Mouse (Mus musculus) kidney, embryonic 14.5 days (tissue): Measurements from ENCODE around the gene Clmn. TPM values are rescaled to one million over a fixed set of nuclear protein-coding genes. Genes with fewer than 3 reads are reported as not detected.

Source experiments
- ATAC-seq: fragments of 200-750 bp; cut with Nextera tagmentation; 2 replicates; pipeline ENCODE4 v1.8.0; 2017; ENCODE audit warnings: moderate number of reproducible peaks, mild to moderate bottlenecking, moderate TSS enrichment, moderate library complexity; ENCODE audit not compliant: low FRiP score, low TSS enrichment
- H3K27ac ChIP-seq: fragments of 300-500 bp; sonication (generic); 2 replicates; pipeline ENCODE4 v1.5.1; 2014; ENCODE audit warnings: low read depth, mild to moderate bottlenecking, low read length, moderate library complexity, mixed read lengths
- H3K27me3 ChIP-seq: fragments of 300-500 bp; sonication (generic); 2 replicates; pipeline ENCODE4 v1.6.1; 2014; ENCODE audit warnings: mild to moderate bottlenecking, low read length; ENCODE audit not compliant: control insufficient read depth, insufficient read depth
- H3K36me3 ChIP-seq: fragments of 300-500 bp; sonication (generic); 2 replicates; pipeline ENCODE4 v1.6.1; 2014; ENCODE audit warnings: low read length, mixed read lengths; ENCODE audit not compliant: control insufficient read depth, insufficient read depth
- H3K4me1 ChIP-seq: fragments of 300-500 bp; sonication (generic); 2 replicates; pipeline ENCODE4 v1.6.1; 2014; ENCODE audit warnings: low read length, mixed read lengths; ENCODE audit not compliant: control insufficient read depth, insufficient read depth
- H3K4me2 ChIP-seq: fragments of 300-500 bp; sonication (generic); replicated peaks from 2 replicates; pipeline ENCODE4 v1.6.1; 2014; ENCODE audit warnings: low read depth, mild to moderate bottlenecking, low read length
- H3K4me3 ChIP-seq: fragments of 300-500 bp; sonication (generic); 2 replicates; pipeline ENCODE4 v1.5.1; 2014; ENCODE audit warnings: mild to moderate bottlenecking, low read length
- H3K9ac ChIP-seq: fragments of 300-500 bp; sonication (generic); 2 replicates; pipeline ENCODE4 v1.6.1; 2014; ENCODE audit warnings: low read depth, mild to moderate bottlenecking, low read length, moderate library complexity
- H3K9me3 ChIP-seq: fragments of 300-500 bp; sonication (generic); 2 replicates; pipeline ENCODE4 v1.6.1; 2016; ENCODE audit warnings: low read length; ENCODE audit not compliant: control insufficient read depth
- WGBS: fragments of 180-500 bp; shearing (Covaris S2); extraction: QIAGEN DNeasy Blood & Tissue Kit; methylation state at CpG from one replicate; pipeline ENCODE4 v1.1.7; 2014; 5-methylcytosine and 5-hydroxymethylcytosine counted together
- polyA plus RNA-seq: library from polyadenylated mRNA; unstranded; fragments of >200 nt; fragmentation: Nextera tagmentation; extraction: Ambion mirVana; gene quantifications from 2 replicates; pipeline ENCODE4 v1.2.1, GENCODE M21; 2014

Clmn gene
- polyA plus RNA-seq, 1 experiment from 2014 or later = 5.3 TPM

DNA sequence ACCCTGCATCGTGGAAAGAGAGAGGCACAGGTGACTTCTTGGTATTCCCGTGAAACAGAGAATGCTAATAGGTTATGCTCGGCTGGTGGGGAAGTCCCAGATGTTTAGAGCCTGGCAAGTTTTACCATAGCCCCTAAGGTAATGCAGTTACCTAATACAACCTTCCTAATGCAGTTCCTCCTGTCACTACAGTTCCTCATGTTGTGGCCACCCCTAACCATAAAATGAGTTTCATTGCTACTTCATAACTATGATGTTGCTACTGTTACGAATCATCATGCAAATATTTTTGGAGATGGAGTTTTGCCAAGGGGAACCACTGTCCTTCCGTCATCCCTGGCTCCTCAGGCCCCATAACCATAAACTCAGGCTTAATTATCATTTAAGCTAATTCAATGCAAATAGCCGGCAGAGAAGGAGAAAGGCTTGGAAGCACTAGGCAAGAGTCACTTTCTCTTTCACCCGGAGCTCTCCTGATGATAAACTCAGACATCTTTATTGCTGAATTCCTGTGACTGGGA is 53.9 kb downstream of the Clmn start:
- 47% methylated on average over 7 of the region's 7 CpGs for WGBS
- Histone ChIP-seq H3K27me3 (no peaks in the 10 kb centered on the region), H3K4me3 (no peak overlapping the region), H3K9me3 (no peaks in the 10 kb centered on the region), H3K4me1 (peaks cover 20% of the 10 kb centered on the region), H3K4me2 (no peak overlapping the region), H3K27ac (no peak overlapping the region), H3K9ac (no peak overlapping the region), H3K36me3 (no peaks in the 10 kb centered on the region)
- ATAC-seq = no peak

DNA sequence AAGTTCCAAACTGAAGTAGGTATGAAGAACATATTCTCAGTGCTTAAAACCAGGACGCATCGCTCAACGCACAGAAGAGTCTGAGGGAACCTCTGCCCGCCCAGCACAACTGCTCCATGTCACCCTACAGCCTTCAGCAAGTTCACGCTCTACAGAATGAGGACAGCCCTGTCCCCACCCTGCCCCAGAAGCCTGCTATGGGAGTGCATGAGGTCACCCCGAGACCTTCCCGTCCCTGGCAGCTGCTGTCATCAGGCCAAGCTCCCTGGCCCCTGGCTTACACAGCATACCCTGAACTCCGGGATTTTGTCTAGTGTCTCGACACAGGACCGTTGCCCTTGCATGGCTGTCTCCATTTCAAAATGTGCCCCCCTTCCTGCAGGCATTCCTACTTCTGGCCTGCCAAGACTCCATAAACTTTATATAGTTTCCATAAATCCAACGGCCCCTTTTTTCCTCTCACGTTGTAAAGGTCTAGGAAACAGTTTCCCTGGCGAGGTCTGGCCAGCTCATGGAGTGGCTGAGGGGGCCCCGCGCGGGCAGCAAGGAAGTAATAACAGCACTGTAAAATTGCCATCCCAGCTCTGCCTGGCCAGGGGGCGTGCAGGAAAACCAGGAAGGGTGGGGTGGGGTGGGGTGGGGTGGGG is 56.3 kb downstream of the Clmn start:
- no peak overlapping the region for H3K9ac ChIP-seq
- H3K27ac ChIP-seq = no peak overlapping the region

DNA sequence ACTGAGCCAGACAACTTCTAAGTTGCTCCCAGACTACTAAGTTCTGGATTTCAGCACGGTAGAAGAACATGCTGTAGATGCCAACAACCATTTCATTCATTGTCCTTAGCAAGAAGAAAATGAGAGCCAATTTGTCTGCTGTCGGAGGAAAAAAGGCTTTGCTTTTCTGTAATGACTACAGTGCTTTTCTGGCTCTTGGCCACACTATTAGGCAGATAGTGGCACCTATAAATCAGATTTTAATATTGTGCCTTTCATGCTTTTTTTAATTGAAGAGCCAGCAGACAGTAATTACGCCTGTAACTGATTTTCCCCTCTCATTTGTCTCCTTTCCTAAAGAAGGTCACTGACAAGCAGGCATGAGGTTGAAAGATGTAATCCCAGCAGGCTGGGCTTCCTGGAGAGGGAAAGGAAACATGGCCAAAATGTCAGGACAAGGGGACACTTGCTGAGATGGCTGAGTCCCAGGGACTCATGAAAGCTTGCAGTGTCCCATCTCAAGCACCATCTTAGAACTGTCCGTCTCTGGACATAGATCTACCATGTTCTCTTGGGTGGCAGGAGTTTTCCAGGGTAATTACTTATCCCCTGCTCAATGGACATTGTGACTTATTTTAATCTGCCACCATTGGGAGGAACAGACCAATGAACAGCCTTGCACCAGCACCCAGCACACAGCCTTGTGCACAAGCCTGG is 58.0 kb downstream of the Clmn start:
- no peak for ATAC-seq
- Histone ChIP-seq H3K27ac (no peak overlapping the region), H3K4me3 (no peak overlapping the region), H3K4me1 (peaks cover 21% of the 10 kb centered on the region), H3K36me3 (no peaks in the 10 kb centered on the region), H3K4me2 (no peak overlapping the region), H3K9me3 (no peaks in the 10 kb centered on the region), H3K9ac (no peak overlapping the region), H3K27me3 (no peaks in the 10 kb centered on the region)
- 59% methylated on average over 4 of the region's 4 CpGs for WGBS

More for the DNA sequence above, 56.3 kb downstream of the Clmn start:
- ATAC-seq = peak; percentile 38; the same call in 1 of the 2 replicates
- no peaks in the 10 kb centered on the region for H3K27me3 ChIP-seq
- no peaks in the 10 kb centered on the region for H3K9me3 ChIP-seq
- H3K4me3 ChIP-seq = no peak overlapping the region
- no peak overlapping the region for H3K4me2 ChIP-seq
- WGBS = 37% methylated on average over 17 of the region's 17 CpGs
- no peaks in the 10 kb centered on the region for H3K36me3 ChIP-seq
- peaks cover 10% of the 10 kb centered on the region; the same call in 1 of the 2 replicates for H3K4me1 ChIP-seq

DNA sequence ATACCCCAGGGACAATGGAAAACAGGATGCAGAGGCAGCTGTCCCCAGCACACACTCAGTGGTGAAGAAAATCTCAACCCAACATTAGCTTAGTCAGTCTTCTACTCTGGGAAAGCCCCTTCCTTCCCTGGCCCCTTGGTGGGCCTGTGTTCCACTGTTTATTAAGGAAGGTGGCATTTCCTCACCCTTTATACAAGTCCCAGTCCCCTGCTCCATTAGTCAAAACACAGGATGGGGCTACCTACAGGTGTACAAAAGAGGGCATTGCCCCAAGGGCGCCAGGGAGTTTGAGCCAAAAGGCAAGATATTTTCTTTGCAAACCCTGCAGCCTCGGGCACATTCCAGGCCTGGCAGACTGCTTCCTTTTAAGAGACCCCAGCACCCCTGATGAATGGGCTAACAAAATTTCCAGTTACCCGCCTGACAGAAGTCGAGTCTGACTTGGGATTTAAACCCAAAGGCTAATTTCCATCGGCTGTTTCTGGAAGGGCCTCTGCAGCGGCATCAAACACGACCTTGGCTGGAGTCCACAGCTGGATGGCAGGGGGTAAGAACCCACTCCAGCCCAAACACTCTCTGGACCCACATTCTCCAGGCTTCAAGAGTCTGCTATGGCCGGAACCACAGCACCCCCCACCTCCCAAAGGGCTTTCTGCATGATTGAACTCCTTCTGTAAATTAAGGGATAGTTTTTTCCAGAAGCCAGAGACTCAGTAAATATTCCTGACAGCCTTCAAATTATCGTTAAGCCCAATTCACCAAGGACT is 63.2 kb downstream of the Clmn start:
- Histone ChIP-seq H3K9ac (no peak overlapping the region), H3K4me1 (peaks cover 14% of the 10 kb centered on the region), H3K4me3 (no peak overlapping the region), H3K9me3 (peaks cover 9% of the 10 kb centered on the region; the same call in 1 of the 2 replicates), H3K36me3 (0 out of 2 replicates have a peak, but pooled peaks cover 4% of the 10 kb centered on the region), H3K27me3 (no peaks in the 10 kb centered on the region), H3K27ac (no peak overlapping the region), H3K4me2 (no peak overlapping the region)
- 31% methylated on average over 9 of the region's 9 CpGs for WGBS
- peak; percentile 34; the same call in 1 of the 2 replicates for ATAC-seq

DNA sequence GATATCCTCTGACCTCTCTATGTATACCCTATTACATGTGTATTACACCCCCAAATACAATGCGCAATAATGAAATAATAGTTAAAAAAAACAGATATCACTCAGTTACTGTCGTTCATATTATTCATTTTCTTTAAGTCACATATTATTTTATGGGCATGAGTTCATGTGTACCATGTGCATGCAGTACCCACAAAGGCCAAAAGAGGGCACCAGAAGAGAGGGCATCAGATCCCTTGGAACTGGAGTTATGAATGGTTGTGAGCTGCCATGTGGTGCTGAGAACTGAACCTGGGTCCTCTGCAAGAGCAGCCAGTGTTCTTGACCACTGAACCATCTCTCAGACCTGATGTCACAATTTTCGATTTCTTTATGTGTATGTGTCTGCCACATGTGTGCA is 65.5 kb downstream of the Clmn start:
- WGBS = 95% methylated on average over 3 of the region's 3 CpGs
- H3K4me1 ChIP-seq = peaks cover 14% of the 10 kb centered on the region
- H3K9ac ChIP-seq = no peak overlapping the region
- peaks cover 9% of the 10 kb centered on the region; the same call in 1 of the 2 replicates for H3K9me3 ChIP-seq
- no peaks in the 10 kb centered on the region for H3K27me3 ChIP-seq
- no peak overlapping the region for H3K4me3 ChIP-seq
- H3K36me3 ChIP-seq = 0 out of 2 replicates have a peak, but pooled peaks cover 4% of the 10 kb centered on the region
- ATAC-seq = no peak
- H3K4me2 ChIP-seq = no peak overlapping the region
- H3K27ac ChIP-seq = no peak overlapping the region

DNA sequence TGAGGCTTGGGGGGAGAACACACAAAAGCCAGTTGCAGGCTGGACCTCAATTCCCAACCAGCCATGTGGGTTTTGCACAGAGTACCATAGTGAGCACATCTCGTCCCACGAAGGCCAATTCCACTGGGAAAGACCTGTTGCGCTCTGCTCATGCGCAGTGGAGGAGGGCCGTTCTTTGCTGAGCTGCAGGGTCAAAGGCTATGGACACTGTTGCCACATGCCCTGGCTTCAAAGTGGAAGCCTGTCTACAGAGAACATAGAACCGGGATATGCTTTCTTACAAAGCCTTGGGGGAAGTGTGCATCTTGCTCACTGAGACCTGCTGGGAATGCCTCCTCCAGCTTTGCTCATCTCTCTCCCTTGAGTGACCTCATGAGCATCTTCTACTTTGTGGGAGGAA is 67.0 kb downstream of the Clmn start:
- no peak overlapping the region for H3K4me3 ChIP-seq
- 89% methylated on average over 6 of the region's 6 CpGs for WGBS
- peaks cover 9% of the 10 kb centered on the region; the same call in 1 of the 2 replicates for H3K9me3 ChIP-seq
- peaks cover 14% of the 10 kb centered on the region for H3K4me1 ChIP-seq
- ATAC-seq = no peak
- H3K27ac ChIP-seq = no peak overlapping the region
- H3K4me2 ChIP-seq = no peak overlapping the region
- H3K27me3 ChIP-seq = no peaks in the 10 kb centered on the region
- 0 out of 2 replicates have a peak, but pooled peaks cover 4% of the 10 kb centered on the region for H3K36me3 ChIP-seq
- no peak overlapping the region for H3K9ac ChIP-seq

DNA sequence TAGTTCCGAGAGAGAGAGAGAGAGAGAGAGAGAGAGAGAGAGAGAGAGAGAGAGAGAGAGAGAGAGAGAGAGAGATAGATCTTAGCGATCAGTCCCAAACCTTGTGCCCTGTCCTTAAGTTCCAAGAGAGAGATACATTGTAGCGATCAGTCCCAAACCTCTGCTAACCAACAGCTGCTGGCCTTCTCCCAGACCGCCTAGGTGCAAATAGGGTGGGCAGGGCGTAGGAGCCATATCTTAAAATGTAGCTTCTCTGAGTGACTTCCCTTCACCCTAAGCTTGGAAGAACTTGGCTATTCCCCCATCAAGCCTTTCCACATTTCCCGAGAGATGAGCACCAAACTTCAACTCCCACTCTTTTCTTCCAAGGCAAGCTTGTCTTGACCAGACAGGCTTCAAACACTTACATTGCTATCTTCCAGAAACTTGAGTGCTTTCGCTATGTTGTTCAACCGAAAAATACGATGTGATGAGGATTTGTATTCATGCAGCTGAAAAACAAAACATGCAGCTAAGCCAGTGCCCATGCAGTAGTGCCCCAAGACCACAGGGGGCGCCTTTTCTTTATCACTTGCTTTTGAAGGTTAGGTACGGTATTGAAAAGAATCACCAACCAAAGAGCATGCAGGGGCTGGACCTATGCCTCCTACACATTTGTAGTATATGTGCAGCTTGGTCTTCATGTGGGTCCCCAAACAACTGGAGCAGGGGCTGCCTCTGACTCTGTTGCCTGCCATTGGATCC is 68.1 kb downstream of the Clmn start:
- no peak overlapping the region for H3K4me2 ChIP-seq
- peaks cover 9% of the 10 kb centered on the region; the same call in 1 of the 2 replicates for H3K9me3 ChIP-seq
- no peak overlapping the region for H3K4me3 ChIP-seq
- ATAC-seq = no peak
- H3K4me1 ChIP-seq = peaks cover 3% of the 10 kb centered on the region
- H3K27me3 ChIP-seq = no peaks in the 10 kb centered on the region
- no peak overlapping the region for H3K27ac ChIP-seq
- WGBS = 90% methylated on average over 11 of the region's 11 CpGs
- no peak overlapping the region for H3K9ac ChIP-seq
- 0 out of 2 replicates have a peak, but pooled peaks cover 4% of the 10 kb centered on the region for H3K36me3 ChIP-seq

DNA sequence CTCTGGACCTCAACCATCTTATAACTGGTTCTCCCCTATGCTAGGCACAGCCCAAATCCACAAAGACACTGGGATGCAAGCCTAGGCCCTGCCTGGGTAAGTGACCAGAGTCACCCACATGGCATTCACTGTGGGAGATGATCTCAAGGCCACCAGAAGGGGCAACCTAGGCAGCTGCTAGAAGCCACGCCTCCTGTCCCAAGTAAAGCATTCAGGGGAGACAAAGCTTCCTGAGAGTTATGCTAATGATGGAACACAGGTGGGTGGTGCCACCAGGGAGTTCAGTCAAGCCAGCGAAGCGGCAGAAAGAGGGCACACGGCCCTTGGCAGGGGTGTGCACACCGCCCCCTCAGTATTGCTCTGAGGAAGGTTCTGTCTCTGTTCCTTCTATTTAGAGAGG is 69.9 kb downstream of the Clmn start:
- no peak overlapping the region for H3K4me3 ChIP-seq
- H3K4me1 ChIP-seq = no peaks in the 10 kb centered on the region
- H3K9me3 ChIP-seq = peaks cover 9% of the 10 kb centered on the region; the same call in 1 of the 2 replicates
- 63% methylated on average over 5 of the region's 5 CpGs for WGBS
- H3K4me2 ChIP-seq = no peak overlapping the region
- H3K27ac ChIP-seq = no peak overlapping the region
- no peak for ATAC-seq
- H3K36me3 ChIP-seq = 0 out of 2 replicates have a peak, but pooled peaks cover 4% of the 10 kb centered on the region
- no peaks in the 10 kb centered on the region for H3K27me3 ChIP-seq
- no peak overlapping the region for H3K9ac ChIP-seq
